Mouse (Mus musculus) adrenal gland, adult 18-20 months (tissue): ENCODE data around the gene Prdm13. TPM values are rescaled to one million over a fixed set of nuclear protein-coding genes. Genes with fewer than 3 reads are reported as not detected.

Experiments used
- DNase-seq, 2 experiments: peaks; one replicate each; pipeline ENCODE4 v3.0.0; 2021 to 2022; ENCODE audit warnings: low spot score in 2 of 2
- long read RNA-seq, 2 experiments: library from polyadenylated mRNA; stranded (forward); transcript quantifications; one replicate each; pipeline ENCODE4 v2.0.0; 2021
- total RNA-seq, 2 experiments: library from RNA; stranded (reverse); gene quantifications; 1 replicate in 1 of 2; 2 replicates in 1 of 2; pipeline ENCODE4 v1.2.3; 2021

Prdm13 gene
- not detected for total RNA-seq
- long read RNA-seq, experiment 1, result 0 reads
- long read RNA-seq, experiment 2, result 0 reads

GRCm38 (mm10) chr4:21685595-21686091 is at the start of gene Prdm13:
TSS of gene Prdm13 (minus strand) at chr4:21685963.
- no peak for DNase-seq

DNA sequence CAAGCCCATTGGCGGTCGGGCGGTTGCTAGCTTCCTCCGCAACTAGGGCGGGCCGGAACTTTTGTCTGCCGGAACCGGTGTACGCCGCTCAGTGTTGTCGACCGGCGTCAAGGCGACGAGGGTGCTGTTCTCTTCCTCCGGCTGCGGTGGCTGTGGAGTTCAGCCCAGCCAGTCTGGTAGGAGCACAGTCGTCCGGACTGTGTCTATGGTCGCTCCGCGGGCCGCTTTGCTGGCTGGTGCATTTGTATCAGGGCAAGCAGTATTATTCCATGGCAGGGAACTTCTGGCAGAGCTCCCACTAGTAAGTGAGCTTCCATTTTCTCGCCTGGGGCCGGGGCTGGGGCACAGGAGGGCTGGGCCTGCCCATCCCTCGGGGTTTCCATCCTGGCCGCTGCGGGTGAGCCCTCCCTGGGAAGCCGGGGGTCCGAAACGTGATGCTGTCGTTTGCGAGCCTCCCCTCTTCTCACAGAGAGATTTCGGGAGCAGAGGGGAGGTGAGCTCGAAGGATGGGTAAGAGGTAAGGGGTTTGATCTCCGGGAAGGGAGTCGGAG is 41.9 kb upstream of the Prdm13 start, which contains the start of gene Ccnc:
Gene Ccnc, plus strand, starts transcription at position 87 of the 551 bp plus-strand sequence.
- peak; percentile 91 to 92 for DNase-seq

DNA sequence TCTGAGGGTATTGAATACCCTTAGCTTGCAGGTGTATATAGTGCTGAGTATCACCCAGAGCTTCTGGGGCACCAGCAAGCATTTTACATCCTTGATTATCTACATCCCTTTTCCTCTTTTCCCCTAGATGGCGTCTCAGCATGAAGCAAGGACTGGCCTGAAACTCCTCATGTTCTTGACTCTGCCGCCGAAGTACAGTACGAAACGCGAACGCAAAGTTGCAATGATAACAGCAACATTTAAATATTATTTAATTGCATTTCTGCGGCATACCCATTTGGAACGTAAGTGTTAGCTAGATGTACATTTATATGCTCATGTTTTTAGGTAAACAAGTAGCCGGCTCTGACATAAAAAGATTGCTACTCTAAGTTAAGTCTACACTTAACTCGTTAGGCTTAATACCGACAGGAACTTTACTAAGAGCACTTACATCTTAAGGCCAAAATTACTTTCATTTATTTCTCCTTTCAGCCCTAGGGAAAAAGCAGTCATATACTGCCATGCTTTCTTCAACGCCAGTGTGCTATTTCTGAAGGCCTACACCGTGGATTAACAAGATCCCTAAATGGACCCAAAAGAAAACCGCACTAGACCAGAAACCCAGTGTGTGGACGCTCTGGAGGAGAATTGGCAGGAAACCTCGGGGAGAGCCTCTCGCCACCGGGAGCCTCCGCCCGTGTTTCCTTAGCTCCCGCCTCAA is 41.3 kb upstream of the Prdm13 start:
- DNase-seq, result peak in 1 of 2 experiments; percentile 11

DNA sequence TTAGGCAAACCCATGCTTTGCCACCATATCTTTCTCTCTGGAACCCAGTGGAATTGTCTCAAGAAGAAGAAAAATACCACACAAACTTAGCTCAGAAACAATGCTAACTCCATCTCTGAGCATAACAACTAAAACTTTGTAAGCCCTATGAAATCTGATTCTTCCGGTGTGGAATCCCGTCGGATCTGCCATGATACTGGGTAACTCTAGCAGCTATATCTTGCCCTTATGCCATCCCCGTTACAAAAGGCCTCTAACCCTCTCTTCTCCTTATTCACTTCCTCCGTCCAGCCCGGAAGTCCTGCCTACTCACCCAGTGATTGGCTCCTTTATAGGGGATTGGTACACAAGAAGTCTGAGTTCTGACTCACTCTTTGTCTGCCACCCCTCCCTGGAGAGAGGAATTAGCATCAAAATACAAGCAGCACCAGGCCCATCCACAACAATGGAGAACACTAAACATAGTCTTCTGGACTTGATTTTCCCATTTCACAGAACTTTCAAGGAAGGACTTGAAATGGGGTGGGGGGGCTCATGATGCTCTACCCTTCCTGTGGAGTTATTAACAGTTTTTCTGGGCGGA is 37.1 kb upstream of the Prdm13 start:
- no peak for DNase-seq

DNA sequence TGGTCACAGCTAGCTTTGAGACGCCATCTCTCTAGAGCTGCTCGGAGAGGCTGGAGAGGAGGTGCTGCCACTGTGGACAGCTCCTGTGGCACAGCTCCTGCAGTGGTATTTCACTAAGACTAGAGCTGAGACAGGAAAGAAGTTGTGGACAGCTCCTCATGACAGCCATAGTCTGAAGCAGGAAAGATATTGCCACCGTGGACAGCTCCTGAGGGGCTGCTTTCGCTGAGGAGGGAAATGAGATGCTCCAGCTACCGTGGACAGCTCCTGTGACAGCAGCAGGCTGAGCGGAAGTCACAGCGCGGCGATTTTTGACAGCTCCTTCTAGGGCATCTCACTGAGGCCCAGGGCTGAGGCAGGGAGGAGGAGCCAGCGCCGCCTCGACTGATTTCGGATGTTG is 26.4 kb upstream of the Prdm13 start:
- DNase-seq, result peak; percentile 55 to 57

- no peak for DNase-seq
Observed at GRCm38 (mm10) chr4:21705046-21705445, 19.3 kb upstream of the Prdm13 start.

DNA sequence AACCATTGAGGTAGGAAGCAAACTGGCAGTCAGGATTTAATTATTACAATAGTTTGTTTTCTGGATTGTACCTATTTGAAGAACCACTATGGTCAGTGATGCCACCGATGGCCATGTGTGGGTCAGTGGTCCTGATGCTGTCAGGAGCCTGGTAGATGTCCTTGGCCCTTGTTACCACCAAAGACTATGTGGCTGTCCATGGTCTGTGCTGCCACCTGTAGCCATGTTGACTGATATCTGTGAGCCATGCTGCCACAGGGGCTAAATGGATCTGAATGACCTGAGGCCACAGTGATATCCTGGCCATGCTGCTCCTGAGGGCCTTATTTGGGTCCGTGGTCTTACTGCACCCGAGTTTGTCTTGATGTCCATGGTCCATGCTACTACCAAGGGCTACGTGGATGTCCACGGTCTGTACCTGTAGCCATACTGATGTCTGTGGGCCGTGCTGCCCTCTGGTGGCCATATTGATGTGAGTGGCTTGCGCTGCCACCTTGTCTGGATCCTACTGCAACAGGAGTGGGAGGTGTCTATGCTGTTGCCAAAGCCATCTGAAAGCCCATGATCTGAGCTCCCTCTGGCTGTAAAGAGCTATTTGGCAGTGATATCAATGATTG is 10.0 kb upstream of the Prdm13 start:
- DNase-seq, result peak; percentile 61

GRCm38 (mm10) chr4:21690221-21690620 is 4.5 kb upstream of the Prdm13 start:
- DNase-seq, result no peak

- no peak for DNase-seq
Observed at GRCm38 (mm10) chr4:21689492-21689941, 3.8 kb upstream of the Prdm13 start.

GRCm38 (mm10) chr4:21688703-21689200 is 3.0 kb upstream of the Prdm13 start:
- peak; percentile 20 to 32 for DNase-seq

DNA sequence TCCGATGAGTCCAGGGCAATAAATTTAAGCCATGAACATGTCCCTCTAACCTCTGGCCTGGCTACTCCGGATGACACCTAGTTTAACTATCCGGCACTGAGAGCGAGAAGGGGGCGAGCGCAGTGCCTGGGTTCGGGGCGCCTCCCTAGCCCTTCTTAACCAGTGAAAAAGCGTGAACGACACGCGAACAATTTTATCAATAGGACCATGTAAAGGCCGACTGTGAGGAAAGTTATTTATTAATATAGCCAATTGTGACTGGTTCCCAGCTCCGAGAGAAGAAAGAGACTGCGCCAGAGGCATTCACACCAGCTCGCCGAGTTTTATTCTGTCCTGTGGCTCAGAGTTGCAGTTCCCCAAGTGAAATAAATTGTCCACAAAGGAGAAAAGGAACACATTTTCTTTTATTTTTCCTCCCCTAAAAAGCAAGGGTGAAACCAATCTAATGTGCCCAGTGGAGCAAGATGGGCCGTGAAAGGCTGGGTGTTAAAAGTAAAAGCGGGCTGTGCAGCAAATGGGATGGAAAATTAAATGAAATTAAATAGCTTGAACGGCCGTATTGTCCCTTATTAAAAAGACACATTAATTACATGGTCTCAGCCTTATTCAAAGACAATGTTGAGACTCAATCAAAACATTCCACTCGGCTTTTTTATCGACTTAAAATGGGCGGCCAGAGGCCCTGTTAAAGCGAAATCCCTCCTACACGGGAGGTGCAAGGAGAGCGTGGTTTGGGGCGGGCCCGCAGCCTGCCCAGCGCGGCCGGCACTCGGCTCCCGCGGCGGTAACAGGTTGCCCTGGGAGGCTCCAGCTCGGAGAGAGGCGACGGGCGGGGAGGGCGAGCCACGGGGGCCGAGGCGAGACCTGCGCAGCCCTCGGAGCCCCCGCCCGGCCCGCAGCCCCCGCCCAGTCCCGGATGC is 2.3 kb upstream of the Prdm13 start:
- DNase-seq, result peak in 1 of 2 experiments; percentile 15

- DNase-seq, result no peak
Observed at GRCm38 (mm10) chr4:21686934-21687333, 1.2 kb upstream of the Prdm13 start.

GRCm38 (mm10) chr4:21686416-21686815 is 653 bp upstream of the Prdm13 start:
- DNase-seq, result no peak

DNA sequence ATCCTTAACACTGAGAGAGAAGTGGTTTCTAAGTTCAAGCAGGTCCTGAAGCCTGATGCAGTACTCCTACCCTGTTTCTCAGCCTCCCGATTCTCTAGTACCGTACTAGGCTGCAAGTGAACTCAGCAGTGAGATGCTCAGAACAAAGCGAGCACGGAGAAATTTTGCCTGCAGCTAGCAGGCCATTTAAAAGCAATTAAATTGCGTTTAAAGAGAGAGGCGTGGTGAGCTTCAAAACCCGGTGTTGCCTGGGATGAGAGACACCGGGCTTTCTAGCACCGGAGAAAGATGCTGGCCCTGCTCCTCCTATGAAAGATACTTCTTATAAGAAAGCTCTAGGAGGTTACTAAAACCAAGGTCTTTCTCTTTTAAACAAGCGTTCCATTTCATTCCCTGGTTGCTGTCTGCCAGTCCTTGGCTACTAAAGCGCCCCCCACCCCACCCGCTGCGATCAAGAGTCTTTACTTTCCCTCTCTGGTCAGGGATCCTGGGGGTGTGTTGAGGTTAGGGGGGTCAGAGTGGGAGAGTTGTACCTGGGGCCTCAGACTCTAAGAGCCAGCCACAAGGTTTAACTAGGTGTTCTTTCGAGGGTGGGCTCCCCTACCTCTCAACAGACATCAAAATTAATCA is 1.3 kb downstream of the Prdm13 start:
- DNase-seq, result no peak

DNA sequence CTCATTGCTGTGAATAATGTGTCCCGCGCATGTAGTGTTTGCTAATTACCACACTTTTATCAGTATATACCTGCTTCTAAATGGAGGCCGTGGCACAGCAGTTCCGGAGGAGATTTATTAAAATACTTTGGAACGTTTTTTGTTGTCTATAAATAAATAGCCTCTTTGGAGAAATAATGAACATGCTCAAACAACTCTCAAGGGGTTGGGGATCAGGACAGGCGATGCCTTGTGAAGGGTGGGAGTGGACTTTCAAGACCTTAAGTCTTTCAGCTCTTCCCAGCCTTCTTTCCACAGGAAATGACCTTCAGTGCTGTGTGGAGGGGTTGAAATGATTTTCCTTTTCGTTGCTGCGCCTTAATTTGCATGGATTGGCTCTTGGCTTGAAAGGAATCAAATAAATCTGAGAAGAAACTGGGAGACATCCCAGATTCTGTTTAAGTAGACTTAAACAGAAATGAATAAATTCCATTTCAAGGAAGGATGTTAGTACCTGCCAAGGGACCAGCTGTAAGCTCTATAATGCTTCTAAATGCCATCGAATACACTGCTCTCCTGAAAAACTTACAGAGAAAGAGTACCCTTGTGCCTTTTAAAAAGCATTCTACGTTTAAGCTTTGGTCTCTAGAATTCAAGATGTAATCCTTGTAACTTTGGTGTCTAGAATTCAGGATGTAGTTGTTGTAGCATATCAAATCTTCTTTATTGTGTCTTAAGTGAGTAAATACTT is 3.2 kb downstream of the Prdm13 start:
- DNase-seq, result no peak

DNA sequence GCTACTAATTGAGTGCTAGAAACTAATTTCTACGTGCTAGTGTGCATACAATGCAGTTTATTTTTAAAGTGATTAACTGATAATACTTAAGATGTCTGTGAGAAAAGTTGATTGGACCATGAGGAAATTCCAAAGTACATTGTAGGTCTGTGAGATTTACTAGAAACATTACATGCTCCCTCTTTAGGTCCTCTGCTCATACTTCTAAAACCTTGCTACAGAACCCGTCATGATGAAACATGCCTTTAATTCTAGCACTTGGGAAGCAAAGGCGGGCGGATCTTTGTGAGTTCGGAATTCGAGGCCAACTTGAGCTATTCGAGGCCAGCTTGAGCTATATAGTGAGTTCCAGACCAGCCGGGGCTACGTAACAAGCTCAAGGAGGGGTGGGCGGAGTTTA is 4.8 kb downstream of the Prdm13 start:
- no peak for DNase-seq

DNA sequence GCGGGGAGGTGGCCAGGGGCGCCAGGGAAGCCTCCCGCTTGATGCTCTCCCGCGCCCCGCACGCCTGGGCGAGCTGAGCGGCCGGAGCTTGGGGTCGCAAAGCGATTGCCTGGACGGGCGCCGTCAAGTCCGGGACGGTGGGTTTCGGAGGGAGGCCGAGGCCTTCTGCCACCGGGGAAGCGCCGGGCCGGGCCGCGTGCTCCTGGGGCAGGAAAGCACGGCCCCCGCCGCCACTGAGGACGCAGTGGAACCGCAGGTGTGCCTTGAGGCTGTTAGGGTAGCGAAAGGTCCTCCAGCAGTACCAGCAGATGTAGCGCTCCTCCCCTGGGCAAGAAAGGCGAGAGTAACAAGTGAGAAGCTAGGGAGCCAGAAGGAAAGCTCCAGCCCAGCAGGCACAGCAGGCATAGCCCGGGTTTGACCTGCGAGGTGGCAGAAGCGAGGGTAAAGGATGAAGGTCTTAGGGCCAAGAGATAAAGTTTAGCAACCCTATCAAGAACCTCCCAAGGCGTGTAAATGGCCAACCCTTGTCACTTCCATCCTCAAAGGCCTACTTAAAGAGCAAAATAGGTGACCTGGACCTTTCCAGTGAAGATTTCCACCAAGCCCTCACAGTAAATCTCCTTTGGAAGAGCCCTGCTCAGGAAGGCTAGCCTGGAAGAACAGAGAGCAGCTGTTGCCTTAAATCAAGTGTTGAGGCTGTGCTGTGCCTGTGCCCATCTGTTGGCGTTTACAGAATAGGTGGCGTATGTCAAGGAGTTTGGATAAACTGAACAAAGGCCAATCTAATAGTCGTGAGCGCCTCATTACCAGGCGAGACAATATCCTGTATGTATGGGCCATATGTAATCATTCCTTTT is 5.9 kb downstream of the Prdm13 start:
- no peak for DNase-seq

GRCm38 (mm10) chr4:21678975-21679623 is 6.7 kb downstream of the Prdm13 start:
- peak; percentile 25 to 27 for DNase-seq
